Mouse (Mus musculus) brain, embryonic 14.5 days (tissue): ENCODE data around the gene Pla2g1b. TPM values are rescaled to one million over a fixed set of nuclear protein-coding genes. Genes with fewer than 3 reads are reported as not detected.
"Not testable (repeated sequence)": the region's sequence is repeated elsewhere in the genome, so short reads cannot be mapped to it uniquely, and the experiment has no call there.

ENCODE experiments used
- DNase-seq: peaks from one replicate; pipeline ENCODE4 v3.0.0-alpha.2; 2011; ENCODE audit warnings: low read depth
- CTCF ChIP-seq: fragments of 200-500 bp; IDR thresholded peaks from 2 replicates; pipeline ENCODE4 v1.5.1; 2012; ENCODE audit warnings: inconsistent platforms, mild to moderate bottlenecking, moderate library complexity, borderline replicate concordance; ENCODE audit not compliant: insufficient read depth, insufficient read length; ENCODE audit errors: extremely low read depth
- POLR2A ChIP-seq: fragments of 200-500 bp; IDR thresholded peaks from 2 replicates; pipeline ENCODE4 v1.6.1; 2012; ENCODE audit warnings: mild to moderate bottlenecking, inconsistent platforms, borderline replicate concordance; ENCODE audit not compliant: poor library complexity, insufficient read depth, insufficient read length, severe bottlenecking; ENCODE audit errors: extremely low read depth
- polyA plus RNA-seq: library from polyadenylated mRNA; depleted of rRNA; stranded (reverse); fragments of >200 nt; gene quantifications from 2 replicates; pipeline ENCODE4 v1.2.3, GENCODE M21; 2012

Pla2g1b gene
- polyA plus RNA-seq, 1 experiment = not detected

GRCm38 (mm10) chr5:115498307-115499240, 32.5 kb downstream of the Pla2g1b start:
- TF ChIP-seq POLR2A = no peak
- no peak for TF ChIP-seq CTCF
- no peak for DNase-seq

- no peak for DNase-seq
- TF ChIP-seq POLR2A (no peak), CTCF (no peak)
Observed at GRCm38 (mm10) chr5:115500383-115500935, 34.4 kb downstream of the Pla2g1b start.

GRCm38 (mm10) chr5:115503035-115503434, 37.0 kb downstream of the Pla2g1b start:
- DNase-seq = no peak
- no peak for TF ChIP-seq POLR2A
- no peak for TF ChIP-seq CTCF

DNA sequence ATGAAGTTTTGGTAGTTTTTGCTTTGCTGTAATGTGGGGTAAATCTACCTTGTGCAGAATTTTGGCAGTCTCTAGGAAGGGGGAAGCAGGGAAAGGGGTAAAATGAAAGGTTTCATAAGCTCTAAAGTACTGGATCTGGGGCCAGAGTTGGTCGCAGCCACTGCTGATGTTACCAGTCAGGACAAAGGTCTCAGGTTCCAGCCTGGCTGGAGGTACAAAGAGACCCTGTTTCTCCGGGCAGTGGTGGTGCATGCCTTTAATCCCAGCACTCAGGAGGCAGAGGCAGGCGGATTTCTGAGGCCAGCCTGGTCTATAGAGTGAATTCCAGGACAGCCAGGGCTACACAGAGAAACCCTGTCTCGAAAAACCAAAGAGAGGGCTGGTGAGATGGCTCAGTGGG, 39.6 kb downstream of the Pla2g1b start:
- DNase-seq = not testable (repeated sequence)

DNA sequence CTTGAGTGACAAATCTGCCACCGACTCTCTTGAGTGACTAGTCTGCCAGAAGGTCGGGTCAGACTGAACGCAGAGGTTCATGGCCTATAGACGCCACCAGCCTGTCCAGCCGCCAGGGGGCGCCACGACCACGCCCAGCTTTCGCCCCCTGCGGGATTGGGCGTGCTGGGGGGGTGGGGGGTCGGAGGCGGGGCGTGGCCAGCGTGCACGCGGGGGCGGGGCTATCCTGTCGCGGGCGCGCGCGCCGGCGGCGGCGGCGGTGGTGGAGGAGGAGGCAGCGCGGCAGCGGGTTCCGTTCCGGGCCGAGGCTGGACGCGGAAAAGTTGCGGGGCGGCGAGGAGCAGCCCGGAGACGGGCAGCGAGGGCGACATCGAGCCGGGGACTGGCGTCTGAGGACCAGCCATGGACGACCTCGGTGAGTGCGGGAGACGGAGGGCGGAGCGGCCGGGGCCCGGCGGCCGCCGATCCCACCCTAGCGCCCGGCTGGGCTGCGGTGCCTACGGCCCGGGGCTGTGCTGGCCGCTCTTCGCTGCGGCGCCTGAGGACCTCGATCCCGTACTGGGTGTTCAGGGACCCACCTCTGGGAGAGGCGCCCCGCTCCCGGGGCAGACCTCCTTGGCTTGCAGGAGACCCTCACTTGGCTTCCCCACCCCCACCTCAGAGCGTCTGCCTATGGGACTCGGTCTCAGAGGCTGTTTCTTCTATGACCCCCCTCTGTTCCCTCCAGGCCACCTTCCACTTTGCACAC, 40.6 kb downstream of the Pla2g1b start, which contains the start of gene Pxn:
Pxn (plus strand) TSS at position 223 of the 748 bp plus-strand sequence.
- peak; percentile 96 for TF ChIP-seq POLR2A
- peak; percentile 94 for TF ChIP-seq CTCF
- DNase-seq = peak; percentile 90

DNA sequence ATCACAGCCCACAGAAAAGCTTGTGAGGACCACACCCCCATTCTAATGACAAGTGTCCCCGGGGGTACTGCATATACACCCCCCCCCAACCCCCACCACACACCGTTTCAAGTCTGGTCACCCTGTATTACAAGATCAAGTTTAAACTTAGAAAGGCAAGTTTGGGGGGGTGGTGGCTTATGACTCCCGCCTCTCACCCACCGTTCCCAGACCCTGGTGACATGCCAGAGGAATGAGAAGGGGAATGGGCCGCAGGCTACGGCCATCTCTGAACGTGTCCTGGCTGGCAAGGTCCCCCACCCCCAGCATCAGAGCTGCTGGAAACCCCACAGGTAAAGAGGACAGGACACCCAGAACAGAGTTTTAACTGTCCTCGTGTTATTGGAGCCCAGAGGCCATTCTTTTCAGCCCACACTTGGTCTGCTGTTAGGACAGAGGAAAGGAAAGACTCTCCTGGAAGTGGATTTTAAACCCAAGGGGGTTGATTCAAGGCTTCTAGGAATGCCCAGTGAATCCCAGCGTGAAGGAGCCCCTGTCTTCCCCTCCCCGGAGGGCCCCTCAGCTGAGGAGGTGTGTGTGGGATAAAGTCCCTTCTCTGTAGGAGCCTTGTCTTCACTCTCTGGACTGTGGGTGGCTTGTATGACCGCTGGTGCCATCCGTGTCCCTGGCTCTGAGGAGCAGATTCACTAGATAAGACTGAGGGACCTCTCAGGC, 41.4 kb downstream of the Pla2g1b start:
- TF ChIP-seq CTCF = no peak
- no peak for TF ChIP-seq POLR2A
- no peak for DNase-seq

DNA sequence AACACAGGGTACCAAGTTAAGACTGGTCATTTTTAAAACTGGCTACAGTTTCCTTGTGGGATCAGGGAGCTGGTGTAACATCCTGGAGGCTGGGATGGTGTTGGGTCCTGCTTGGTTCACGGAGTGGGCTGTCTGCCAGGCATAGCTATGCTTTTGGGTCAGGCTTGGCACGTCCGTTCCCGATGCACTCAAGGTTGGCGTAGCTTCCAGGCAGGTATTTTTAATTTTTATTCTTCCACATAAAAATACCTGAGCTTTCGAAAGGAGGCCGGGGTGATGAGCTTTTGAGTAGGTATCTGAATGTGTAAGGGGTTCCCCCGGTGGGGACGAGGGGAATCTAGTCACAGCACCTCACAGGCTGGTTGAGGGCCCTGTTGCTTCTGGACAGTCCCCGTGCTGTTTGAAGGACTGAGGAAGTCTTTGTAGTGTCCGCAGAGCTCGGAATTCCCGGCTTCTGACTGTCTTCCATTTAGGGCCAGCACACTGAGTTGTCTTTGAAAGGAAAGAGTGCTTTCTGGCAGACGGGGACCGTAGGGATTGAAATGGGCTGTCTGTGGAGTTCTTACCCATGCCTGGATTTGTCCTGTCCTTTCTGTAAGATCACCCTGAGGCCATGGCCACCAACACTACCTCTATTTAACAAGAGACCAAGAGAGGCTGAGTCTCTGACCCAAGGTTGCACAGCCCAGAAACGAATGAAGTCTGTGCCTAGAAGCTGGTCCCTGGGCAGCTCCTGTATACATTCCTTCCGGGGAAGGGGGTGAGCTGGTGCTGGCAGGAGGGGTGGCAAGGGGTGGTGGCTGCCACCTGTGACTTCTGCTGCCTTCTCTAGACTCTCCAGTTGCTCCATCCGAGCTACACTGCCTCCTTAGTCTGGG, 42.2 kb downstream of the Pla2g1b start:
- DNase-seq = no peak
- no peak for TF ChIP-seq POLR2A
- TF ChIP-seq CTCF = no peak

DNA sequence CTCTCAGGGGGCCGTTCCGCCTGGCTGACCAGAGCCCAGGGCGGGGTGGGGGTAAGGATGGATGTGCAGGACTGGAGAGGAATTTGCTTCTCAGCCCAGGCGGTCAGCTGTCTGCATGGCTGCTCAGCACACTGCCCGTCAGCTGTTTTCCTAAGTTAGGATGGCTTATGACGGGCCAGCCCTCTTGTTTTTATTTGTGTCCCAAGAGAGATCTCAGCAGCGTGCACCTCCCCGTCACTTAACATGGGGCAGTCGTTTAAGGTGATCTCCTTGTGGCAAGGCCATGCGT, 42.7 kb downstream of the Pla2g1b start:
- DNase-seq = no peak
- no peak for TF ChIP-seq CTCF
- no peak for TF ChIP-seq POLR2A

- TF ChIP-seq POLR2A = no peak
- no peak for TF ChIP-seq CTCF
Observed at GRCm38 (mm10) chr5:115509321-115509761, 43.3 kb downstream of the Pla2g1b start.

GRCm38 (mm10) chr5:115509790-115510689, 44.0 kb downstream of the Pla2g1b start:
- DNase-seq = no peak
- no peak for TF ChIP-seq CTCF
- no peak for TF ChIP-seq POLR2A

More at GRCm38 (mm10) chr5:115509321-115509761, 43.3 kb downstream of the Pla2g1b start:
- peak; percentile 61 for DNase-seq

DNA sequence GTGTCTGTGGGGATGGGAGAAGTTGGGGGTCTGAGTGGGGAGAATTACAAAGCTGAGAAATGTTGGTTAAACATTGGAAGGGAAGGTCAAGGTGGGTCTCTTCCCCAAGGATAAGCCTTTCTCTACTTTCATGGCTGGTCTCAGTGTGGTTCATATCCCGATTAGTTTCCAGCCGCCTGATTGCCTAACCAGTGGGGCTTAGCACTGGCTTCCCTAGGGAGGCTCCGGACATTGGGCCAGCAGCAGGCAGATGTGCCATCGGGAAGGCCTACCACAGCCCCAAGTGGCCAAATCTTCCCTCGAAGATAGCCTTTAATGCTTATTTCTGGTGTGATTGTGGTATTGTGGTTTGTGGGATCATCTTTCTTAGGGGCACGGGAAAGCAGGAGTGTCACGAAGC, 46.3 kb downstream of the Pla2g1b start:
- TF ChIP-seq POLR2A = no peak
- no peak for TF ChIP-seq CTCF
- DNase-seq = no peak
